Mouse (Mus musculus) kidney, postnatal 4 days (tissue): ENCODE data around the gene Atp10a.
A peak's percentile ranks its signal among the peaks of the same experiment; 100 is the strongest.

Source experiments
- DNase-seq, 2 experiments: peaks; one replicate each; pipeline ENCODE4 v3.0.0; 2021; ENCODE audit warnings: mixed read lengths in 2 of 2

Gene Atp10a

DNA sequence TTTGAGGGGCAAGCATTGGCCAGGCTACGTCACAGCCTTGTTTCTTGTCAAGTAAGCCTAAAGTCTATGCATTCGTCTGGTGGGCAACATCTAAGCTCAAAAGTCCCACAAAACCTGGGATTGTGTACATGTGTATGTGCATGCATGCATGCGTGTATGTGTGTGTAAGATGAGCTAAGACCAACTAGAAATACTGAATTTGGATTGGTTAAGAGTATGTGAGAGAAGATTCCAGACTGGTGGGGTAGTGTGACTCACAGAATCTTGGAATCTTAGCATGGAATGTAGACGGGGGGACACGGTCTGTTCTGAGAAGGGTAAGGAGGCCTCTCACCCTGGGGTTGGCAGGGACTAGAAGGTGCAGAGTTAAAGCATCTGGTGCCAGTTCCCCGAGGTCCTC, at the start of gene Atp10a:
Gene Atp10a (plus strand): TSS at position 301 of the 400 bp plus-strand sequence.
- DNase-seq, result no peak

DNA sequence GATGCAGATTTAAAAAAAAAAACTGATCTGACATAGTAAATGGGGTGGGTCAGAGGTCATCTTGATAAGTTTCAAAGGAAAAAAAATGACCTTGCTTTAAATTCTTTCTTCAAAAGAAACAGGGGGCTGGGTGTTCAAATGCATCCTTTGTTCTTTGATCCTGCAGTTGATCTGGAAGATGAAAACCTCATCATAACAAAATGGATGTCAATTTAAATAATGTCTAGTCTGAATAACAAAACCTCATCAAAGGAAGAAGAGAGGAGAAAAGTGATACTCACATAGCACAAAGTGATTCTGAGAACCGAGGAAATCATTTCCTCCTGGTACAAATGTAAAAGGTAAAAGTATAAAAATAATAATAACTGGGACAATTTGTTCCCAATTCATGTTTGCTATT, 37.9 kb upstream of the Atp10a start:
- no peak for DNase-seq

DNA sequence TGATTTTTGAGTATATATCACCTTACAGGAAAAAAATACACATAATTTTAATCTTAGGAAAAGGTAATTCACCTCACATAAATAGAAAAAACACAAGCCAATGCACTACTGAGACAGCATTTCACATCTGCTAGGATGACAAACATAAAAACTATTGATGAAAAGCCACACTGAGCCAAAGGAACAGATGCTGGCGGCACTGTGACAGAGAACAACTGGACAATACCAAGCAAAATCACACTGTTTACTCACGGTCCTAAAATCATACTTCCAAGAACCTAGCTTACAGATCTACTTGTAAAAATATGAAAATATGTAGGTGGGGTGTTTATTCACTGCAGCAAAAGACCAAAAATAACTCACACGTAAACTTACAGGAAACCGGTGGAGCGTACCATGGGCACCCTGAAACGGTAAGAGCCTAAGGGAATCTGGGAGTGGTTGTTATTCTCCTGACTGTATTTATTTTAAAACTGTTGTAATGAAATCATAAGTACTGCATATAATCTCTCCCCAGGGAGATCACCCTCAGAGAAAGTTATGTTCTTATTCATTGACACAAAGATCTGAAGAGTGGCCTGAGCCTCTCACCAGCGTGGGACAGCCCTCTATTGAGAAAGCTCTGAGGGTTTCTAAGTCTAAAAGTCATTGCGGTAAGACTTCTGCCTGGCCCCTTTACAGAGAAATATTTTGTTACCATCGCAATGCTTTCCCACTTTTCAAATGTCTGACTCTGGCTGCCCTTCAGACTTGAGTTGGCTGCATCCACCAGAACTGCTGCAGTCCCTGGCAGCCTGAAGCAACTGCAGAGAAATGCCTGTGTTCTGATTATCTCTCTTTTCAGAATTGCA, 29.4 kb upstream of the Atp10a start:
- DNase-seq, result peak in 1 of 2 experiments; percentile 2

DNA sequence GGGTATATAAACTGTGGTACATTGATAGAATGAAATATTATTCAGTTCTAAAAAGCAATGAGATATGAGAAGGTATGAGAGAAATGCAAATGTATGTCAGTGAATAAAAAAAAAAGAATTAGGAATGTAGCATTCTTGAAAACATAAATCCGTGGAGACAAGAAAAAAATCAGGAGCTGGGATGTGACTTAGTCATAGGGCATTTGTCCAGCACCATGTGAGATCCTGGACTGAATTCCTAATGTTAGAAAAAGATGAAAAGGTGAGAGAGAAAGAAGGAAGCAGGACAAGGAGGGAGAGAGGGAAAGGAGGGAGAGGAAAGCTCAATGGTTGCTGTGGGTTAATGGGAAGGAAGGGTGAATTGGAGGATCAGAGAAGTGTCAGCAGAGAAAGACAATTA, 28.6 kb upstream of the Atp10a start:
- DNase-seq, result no peak

DNA sequence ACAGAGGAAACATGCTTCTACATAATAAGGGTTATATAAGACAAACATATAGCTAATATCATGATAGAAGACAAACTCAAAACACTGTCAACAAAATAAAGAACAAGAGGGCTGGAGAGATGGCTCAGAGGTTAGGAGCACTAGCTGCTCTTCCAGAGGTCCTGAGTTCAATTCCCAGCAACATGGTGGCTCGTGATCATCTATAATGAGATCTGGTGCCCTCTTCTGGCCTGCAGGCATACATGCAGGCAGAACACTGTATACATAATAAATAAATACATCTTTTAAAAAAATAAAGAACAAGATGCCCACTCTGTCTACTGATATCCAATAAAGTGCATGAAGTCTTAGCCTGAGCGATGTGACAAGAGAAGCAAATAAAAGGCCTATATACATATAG, 26.7 kb upstream of the Atp10a start:
- no peak for DNase-seq

DNA sequence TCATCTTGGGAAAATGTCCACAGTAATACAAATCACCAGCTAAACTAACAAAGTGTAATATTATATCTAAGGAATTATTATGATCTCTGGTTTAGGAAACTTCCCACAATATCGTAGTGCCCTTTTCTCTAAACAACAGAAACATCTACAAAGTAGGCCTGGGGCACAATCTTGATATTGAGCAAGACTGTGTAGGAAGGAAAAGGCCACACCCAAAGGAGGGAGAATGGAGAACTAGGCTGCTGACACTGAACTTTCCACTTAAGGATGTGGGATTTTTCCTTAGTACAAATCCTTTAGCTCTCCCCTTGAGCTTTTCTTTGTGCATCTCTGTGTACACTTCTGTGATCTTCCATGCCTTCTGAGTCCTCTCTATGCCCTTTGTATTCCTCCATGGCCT, 22.3 kb upstream of the Atp10a start:
- DNase-seq, result no peak

DNA sequence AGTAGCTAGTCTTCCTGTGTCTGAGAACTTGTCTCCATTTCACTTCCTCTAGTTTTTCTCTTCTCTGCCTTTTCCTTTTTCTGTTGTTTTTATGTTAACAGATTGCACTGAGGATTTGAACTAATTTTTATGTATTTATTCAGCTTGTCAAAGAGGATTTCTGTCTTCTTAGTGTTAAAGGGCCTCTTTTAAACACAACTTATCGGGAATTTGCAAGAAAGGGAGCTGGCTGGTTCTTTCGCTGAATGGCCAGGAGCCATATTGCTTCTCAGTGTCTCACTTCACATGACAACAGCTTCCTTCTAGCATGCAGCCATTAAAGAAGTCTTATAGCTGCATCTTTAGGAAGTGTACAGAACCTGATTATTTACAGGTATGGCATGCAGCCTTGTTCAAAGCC, 16.3 kb upstream of the Atp10a start:
- DNase-seq, result no peak

DNA sequence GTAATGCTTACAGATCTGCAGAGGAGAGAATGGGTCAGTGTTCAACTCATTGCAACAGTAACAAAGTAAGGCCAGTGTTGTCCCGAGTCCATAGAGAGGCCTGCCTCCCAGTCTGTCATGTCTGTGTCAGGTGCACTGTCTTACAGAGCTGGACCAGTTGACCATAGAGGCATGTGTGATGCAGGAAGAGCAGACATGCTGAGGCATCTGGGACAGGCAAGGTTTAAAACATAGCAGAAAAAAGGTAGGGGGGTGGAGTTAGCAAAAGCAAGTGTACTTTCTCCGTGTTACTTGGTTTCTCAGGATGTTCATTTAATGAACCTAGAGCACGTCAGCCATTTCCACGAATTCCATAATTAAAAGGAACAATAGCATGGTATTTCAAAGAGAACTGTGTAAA, 15.5 kb upstream of the Atp10a start:
- no peak for DNase-seq

DNA sequence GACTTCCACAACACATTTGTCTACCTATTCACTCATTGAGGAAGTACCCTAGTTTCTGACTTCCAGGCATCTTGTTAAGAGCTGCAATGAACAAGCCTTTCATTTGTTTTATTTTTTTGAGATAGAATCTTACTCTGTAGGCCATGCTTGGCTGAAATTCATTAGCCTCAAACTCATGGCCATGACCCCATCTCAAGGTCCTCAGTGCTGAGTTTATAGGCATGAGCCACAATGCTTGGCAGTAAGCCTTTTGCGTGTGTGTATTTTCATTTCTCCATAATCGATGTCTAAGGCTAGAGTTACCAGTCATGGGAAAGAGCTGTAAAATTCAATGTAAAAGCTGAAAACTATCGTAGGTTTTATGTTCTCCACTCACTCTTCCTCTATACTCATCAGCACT, 14.1 kb upstream of the Atp10a start:
- DNase-seq, result no peak

DNA sequence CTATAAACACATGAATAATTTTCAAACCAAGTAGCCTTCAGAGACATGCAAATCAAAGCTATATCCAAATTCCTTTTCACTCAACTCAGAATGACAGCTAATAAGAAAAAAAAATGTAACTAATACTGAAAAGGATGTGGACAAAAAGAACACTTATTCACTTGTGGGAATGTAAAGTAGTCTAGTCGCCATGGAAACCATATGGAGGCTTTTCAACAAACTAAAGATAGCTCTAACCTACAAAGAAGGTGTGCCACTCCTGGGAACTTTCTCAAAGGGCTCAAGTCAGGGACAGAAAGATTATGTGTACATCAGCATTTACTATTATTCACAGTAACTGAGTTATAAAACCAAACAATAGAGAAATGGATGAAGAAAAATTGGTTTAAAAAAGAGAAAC, 8.6 kb upstream of the Atp10a start:
- DNase-seq, result no peak

DNA sequence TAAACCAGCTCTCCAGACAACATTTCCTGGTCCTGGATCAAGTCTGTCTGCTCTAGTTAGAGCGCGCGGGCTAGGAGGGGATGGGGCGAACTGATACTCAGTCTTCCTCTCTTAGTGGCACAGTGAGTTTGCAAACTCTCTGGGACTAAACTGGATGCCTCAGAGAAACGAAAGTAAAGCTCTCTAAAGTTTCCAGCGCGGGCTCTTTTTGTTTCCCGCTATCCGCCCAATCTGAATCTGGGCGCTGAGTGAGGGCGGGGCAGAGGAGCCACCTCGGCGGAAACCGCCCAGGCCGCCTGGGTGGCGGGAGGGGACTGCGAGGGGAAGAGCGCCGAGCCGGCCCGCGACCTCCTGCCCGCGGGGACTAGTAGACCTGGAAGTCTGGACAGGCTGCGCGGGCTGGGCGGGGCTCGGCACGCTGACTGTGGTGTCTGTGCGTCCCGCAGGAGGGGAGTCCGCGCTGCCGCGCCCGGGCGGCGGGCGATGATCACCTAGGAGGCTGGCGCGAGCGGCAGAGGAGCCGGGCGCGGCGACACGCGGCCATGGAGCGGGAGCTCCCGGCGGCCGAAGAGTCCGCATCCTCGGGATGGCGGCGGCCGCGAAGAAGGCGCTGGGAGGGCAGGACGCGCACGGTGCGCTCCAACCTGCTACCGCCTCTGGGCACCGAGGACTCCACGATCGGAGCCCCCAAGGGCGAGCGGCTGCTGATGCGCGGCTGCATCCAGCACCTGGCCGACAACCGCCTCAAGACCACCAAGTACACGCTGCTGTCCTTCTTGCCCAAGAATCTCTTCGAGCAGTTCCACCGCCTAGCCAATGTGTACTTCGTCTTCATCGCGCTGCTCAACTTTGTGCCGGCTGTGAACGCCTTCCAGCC, 2.2 kb downstream of the Atp10a start:
- DNase-seq, result peak; percentile 70 to 82

DNA sequence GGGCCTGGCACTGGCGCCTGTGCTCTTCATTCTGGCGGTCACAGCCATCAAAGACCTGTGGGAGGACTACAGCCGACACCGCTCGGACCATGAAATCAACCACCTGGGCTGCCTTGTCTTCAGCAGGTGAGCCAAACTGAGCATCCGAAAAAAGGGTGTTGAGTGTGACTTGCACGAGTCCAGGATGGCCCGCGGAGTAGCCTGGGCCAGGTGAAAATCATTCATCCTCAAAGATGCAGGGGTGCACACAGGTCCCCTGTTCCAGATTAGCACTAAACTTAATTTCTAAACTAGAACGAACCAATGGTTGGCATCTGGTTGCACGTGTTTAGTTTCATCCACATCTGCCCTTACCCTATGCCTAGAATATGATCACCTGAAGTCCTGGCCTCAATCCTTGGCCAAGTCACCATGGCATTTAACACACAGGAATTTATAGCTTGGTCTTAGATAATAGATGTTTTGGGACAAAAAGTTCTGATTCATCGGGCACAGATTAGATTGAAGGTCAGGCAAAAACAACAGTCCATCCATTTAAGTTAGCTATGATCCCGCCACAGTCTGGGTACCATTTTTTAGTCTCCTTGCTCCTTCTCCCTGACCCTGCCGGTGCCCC, 2.9 kb downstream of the Atp10a start:
- DNase-seq, result no peak

DNA sequence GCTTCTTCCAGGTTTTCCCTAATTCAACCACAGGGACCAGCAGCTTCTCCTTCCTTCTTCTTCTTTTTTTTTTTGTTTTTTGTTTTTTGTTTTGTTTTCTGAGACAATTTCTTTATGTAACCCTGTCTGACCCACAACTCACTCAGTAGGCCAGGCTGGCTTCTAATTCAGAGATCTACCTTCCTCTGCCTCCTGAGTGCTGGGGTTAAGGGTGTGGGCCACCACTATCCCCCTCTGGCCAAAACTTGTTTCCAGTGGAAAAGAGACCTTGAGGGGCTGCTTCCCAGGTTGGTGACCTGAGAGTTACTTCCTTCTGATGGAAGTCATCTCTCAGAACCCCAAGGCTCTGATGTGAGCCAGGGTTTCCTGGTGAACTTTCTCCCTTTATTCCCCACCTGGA, 4.1 kb downstream of the Atp10a start:
- DNase-seq, result no peak

DNA sequence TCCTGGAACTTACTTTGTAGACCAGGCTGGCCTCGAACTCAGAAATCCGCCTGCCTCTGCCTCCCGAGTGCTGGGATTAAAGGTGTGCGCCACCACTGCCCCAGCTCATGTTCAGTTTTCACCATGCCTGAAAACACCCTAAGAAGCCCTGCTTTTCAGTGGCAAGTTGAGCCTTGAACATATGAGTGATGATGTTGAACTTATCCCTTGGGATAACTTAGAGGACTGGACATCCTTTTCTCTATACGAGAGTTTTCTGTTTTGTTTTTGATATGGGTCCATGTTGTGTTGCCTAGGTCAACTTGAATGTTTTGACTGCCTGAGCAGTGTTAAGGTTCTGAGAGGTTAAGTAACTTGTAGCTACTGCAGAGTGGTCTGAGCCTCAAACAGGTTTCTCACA, 4.7 kb downstream of the Atp10a start:
- no peak for DNase-seq

DNA sequence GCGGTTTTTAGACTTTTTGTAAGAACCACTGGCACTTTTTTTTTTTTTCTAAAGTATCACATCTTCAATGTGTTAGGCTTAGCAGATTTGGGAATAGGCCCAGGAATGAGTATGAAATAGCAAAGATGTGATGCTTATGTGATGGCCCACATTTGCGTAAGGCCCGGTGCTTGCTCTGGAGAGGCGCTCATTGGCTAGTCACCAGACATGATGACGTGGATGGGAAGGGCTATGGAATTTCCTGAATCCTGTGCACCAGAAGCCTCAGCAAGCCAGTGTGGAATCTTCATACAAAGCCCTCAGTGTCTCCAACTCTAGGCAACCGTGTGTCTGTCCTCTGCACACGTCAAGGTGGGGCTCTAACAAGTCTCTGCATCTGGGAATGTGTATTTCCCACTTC, 5.1 kb downstream of the Atp10a start:
- no peak for DNase-seq

DNA sequence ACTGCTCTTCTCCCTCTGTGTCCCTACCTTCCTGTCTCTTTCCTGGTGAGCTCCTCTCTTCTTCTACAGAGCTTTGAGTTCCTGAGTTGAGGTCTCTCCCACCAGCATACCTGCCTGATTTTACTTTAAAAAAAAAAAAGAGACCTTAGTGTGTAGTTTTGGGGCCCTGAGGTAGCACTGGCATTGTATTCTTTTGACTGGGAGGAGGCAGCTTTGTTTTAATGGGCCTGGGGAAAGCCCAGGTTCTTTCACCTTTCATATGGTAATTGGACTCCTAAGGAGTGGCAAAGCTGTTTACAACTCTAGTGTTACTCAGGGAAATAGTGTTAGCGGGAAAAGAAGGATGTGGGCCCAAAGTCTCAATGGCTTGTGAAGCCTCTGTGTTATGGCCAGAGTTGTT, 12.7 kb downstream of the Atp10a start:
- DNase-seq, result no peak

DNA sequence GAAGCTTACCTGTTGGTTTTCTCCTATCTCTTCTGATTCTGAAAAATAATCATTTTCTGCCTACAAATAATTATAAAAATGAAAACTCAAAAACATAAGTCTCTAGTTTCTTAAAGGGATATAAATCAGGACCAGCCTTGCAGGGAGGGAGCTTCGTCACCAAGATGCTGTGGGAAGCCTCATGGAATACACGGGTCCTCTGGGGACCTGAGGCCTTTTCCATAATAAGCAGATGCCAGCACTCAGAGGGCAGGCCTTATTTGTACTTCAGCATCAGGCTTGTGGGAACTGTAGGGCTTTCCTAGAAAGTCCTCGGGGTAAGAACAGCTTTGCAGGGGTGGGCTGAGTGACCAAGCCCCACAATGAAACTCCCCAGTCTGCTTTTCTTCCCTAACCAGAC, 20.1 kb downstream of the Atp10a start:
- DNase-seq, result no peak

DNA sequence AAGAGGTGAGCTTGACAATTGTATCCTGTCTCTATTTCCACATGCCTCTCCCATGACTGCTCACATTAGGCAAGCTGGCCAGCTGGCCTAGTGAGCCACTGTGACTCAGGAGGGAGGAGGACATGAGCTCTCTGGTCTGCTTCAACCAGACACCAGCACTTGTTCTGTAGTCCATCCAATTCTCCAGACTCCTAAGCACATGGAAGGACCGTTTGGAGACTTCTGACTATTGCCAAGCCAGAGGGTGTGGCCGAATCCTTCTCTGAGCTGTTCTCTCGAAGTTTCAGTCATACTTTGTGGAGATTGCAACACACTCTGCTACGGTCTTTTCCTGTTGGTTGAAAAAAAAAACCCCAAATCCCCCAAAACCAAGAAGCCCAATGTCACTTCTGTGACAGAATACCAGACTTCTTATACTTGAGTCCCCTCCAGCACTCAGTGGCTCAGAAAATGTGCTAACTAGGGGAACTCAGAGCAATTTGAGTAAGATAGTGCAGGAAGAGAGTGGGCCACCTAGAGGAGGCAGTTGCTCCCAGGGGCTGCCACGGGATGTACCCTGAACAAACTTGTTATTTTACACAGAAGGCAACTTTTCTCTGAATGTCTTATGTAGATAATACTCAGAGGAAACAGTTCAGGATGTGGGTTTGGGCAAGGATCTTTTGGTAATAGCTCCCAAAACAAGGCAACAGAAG, 21.3 kb downstream of the Atp10a start:
- no peak for DNase-seq

DNA sequence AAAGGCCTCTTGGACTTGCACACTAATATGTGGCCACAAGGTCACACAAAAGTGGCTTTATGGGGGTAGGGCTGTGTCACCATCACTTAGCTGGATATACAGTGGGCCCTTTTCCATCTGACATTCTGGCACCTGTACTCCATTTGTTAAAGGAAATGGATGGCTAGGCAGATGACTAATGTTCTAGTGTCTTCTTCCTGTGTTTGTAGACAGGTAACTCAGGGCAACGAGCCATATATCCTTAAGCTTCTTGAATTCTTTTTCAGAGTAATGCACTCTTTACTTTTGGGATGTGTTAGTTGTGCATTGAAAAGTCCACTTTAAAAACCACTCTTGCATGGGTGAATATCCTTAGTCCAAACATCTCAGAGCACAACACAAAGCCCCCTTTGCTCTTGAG, 30.0 kb downstream of the Atp10a start:
- no peak for DNase-seq

DNA sequence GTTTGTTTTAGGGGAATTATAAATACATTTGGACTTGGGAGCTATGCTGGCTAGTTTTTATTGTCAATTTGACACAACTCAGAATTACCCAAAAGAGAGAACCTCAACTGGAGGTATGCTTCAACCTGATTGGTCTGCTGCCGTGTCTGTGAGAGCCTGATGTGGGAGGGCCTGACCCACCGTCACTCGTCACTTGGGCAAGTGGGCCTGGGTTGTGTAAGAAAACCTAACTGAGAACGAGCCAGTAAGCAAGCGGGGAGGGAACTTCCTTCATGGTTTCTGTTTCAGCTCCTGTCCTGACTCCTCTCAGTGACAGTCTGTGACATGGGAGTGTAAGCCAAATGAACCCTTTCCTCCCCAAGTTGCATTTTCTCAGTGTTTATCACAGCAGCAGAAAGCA, 30.6 kb downstream of the Atp10a start:
- no peak for DNase-seq

DNA sequence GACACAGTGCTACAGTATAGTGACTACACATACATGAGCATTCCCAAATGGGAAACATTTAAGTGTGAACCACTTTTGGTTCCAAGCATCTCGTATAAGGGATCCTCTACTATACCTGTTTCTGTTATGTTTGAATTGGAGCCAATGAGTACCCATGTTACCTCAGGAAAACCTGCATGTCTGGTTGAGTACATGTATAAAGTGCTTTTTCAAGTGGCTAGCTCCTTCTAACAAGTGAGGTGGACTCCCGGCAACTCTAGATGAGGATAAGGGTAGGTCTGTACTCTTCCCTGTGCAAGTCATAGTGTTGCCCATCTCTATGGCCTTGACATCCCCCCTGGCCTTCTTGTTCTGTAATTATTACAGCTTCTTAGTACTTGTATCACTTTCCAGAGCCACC, 31.0 kb downstream of the Atp10a start:
- DNase-seq, result no peak

DNA sequence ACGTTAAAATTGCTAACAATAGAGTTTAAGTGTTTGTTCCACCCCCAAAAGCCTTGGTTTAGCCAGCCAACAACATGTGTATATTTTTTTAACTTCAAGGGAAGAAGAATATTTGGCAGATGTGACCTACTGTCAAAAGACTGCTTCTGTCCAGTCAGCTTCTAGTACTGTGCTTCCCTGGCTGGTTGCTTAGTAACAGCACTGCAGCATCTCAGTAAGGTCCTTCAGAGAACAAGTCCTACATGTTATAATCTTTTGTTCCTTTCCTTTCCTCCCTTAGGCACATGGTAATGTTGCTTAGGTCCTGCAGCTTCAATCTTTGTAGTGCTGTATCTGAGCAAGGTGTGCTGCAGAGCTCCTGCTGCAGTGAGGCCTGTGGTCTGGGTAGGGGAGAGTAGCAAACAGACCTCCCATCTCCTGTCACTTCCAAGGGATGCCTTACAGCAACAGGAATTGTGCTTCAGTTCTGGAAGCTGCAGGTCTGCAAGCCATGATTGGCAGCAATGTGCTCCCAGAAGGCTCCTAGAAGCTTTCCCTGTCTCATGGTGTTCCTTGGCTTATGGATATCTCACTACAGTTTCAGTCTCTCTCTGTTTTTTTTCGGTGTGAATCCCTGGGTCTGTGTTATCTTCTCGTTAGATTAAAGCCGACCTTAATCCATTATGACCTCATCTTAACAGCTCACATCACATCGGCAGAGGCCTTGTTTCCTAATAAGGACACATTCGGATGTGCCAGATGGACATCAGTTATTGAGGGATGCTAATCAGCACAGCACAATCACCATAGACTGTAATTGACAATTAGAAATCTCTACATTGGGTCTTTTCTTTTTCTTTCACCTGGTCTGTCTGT, 34.3 kb downstream of the Atp10a start:
- no peak for DNase-seq
